Mouse (Mus musculus) hindbrain, embryonic 10.5 days (tissue): Measurements from ENCODE around the gene Nlrc4. TPM values are rescaled to one million over a fixed set of nuclear protein-coding genes. Genes with fewer than 3 reads are reported as not detected.
A peak's percentile ranks its signal among the peaks of the same experiment; 100 is the strongest.

ENCODE experiments used
- DNase-seq: peaks from one replicate; pipeline ENCODE4 v3.0.0-alpha.2; 2017; ENCODE audit warnings: low spot score
- H3K27ac ChIP-seq: fragments of 300-500 bp; sonication (generic); 2 replicates; pipeline ENCODE4 v1.5.1; 2016; ENCODE audit warnings: mild to moderate bottlenecking, moderate library complexity
- H3K27me3 ChIP-seq: fragments of 300-500 bp; sonication (generic); 2 replicates; pipeline ENCODE4 v1.6.1; 2016; ENCODE audit warnings: mild to moderate bottlenecking; ENCODE audit not compliant: poor library complexity, insufficient read depth, severe bottlenecking
- H3K36me3 ChIP-seq: fragments of 300-500 bp; sonication (generic); 2 replicates; pipeline ENCODE4 v1.6.1; 2016; ENCODE audit warnings: mild to moderate bottlenecking, moderate library complexity
- H3K4me1 ChIP-seq: fragments of 300-500 bp; sonication (generic); replicated peaks from 2 replicates; pipeline ENCODE4 v1.6.1; 2016; ENCODE audit warnings: mild to moderate bottlenecking
- H3K4me3 ChIP-seq: fragments of 300-500 bp; sonication (generic); 2 replicates; pipeline ENCODE4 v1.5.1; 2016; ENCODE audit warnings: mild to moderate bottlenecking, moderate library complexity
- H3K9me3 ChIP-seq: fragments of 300-500 bp; sonication (generic); 2 replicates; pipeline ENCODE4 v1.6.1; 2016; ENCODE audit warnings: mild to moderate bottlenecking, moderate library complexity
- WGBS: fragments of 180-500 bp; shearing (Covaris S2); methylation state at CpG from one replicate; pipeline ENCODE4 v1.1.7; 2016; 5-methylcytosine and 5-hydroxymethylcytosine counted together
- polyA plus RNA-seq: library from polyadenylated mRNA; unstranded; fragments of >200 nt; fragmentation: Nextera tagmentation; extraction: Ambion mirVana; gene quantifications from 2 replicates; pipeline ENCODE4 v1.2.1, GENCODE M21; 2016

Gene Nlrc4
- polyA plus RNA-seq, 1 experiment from 2014 or later = 0.14 TPM

GRCm38 (mm10) chr17:74418171-74418570, 40.8 kb downstream of the Nlrc4 start:
- Histone ChIP-seq H3K36me3 (peaks cover 93% of the 10 kb centered on the region), H3K4me3 (no peak overlapping the region), H3K27me3 (peaks cover 16% of the 10 kb centered on the region; the same call in 1 of the 2 replicates), H3K4me1 (peaks cover 6% of the 10 kb centered on the region; the same call in 1 of the 2 replicates), H3K9me3 (no peaks in the 10 kb centered on the region), H3K27ac (no peak overlapping the region)
- no peak for DNase-seq
- 24% methylated on average over 4 of the region's 4 CpGs for WGBS

GRCm38 (mm10) chr17:74416841-74417360, 42.0 kb downstream of the Nlrc4 start:
- Histone ChIP-seq H3K9me3 (no peaks in the 10 kb centered on the region), H3K4me1 (peaks cover 6% of the 10 kb centered on the region; the same call in 1 of the 2 replicates), H3K36me3 (peaks cover 93% of the 10 kb centered on the region), H3K27me3 (peaks cover 16% of the 10 kb centered on the region; the same call in 1 of the 2 replicates), H3K4me3 (no peak overlapping the region), H3K27ac (no peak overlapping the region)
- WGBS = 84% methylated on average over 8 of the region's 8 CpGs
- DNase-seq = no peak

GRCm38 (mm10) chr17:74414671-74415070, 44.3 kb downstream of the Nlrc4 start:
- 73% methylated on average over 1 of the region's 1 CpGs for WGBS

GRCm38 (mm10) chr17:74413324-74413723, 45.6 kb downstream of the Nlrc4 start:
- DNase-seq = no peak
- no peak overlapping the region for H3K27ac ChIP-seq
- no peaks in the 10 kb centered on the region for H3K9me3 ChIP-seq
- 0 out of 2 replicates have a peak, but pooled peaks cover 7% of the 10 kb centered on the region for H3K27me3 ChIP-seq
- H3K36me3 ChIP-seq = peaks cover 92% of the 10 kb centered on the region
- no peak overlapping the region for H3K4me3 ChIP-seq
- WGBS = 92% methylated on average over 8 of the region's 8 CpGs
- H3K4me1 ChIP-seq = peaks cover 6% of the 10 kb centered on the region; the same call in 1 of the 2 replicates

More at GRCm38 (mm10) chr17:74414671-74415070, 44.3 kb downstream of the Nlrc4 start:
- H3K36me3 ChIP-seq = peaks cover 91% of the 10 kb centered on the region
- no peak overlapping the region for H3K27ac ChIP-seq
- H3K4me1 ChIP-seq = peaks cover 6% of the 10 kb centered on the region; the same call in 1 of the 2 replicates
- DNase-seq = no peak
- H3K9me3 ChIP-seq = no peaks in the 10 kb centered on the region
- no peak overlapping the region for H3K4me3 ChIP-seq
- H3K27me3 ChIP-seq = peaks cover 14% of the 10 kb centered on the region; the same call in 1 of the 2 replicates

- no peaks in the 10 kb centered on the region for H3K27me3 ChIP-seq
- no peak overlapping the region for H3K4me3 ChIP-seq
- H3K9me3 ChIP-seq = no peaks in the 10 kb centered on the region
- DNase-seq = no peak
- H3K27ac ChIP-seq = no peak overlapping the region
- H3K36me3 ChIP-seq = peaks cover 82% of the 10 kb centered on the region
- 74% methylated on average over 4 of the region's 4 CpGs for WGBS
- H3K4me1 ChIP-seq = no peaks in the 10 kb centered on the region
These were observed 49.2 kb downstream of the Nlrc4 start for GRCm38 (mm10) chr17:74409722-74410121.

GRCm38 (mm10) chr17:74406487-74406886, 52.5 kb downstream of the Nlrc4 start:
- 90% methylated on average over 8 of the region's 8 CpGs for WGBS

GRCm38 (mm10) chr17:74402486-74403222, 56.3 kb downstream of the Nlrc4 start:
- DNase-seq = no peak
- H3K36me3 ChIP-seq = peaks cover 53% of the 10 kb centered on the region
- no peaks in the 10 kb centered on the region for H3K4me1 ChIP-seq
- H3K27me3 ChIP-seq = no peaks in the 10 kb centered on the region
- no peak overlapping the region for H3K4me3 ChIP-seq
- 93% methylated on average over 12 of the region's 12 CpGs for WGBS
- H3K9me3 ChIP-seq = no peaks in the 10 kb centered on the region
- no peak overlapping the region for H3K27ac ChIP-seq

More at GRCm38 (mm10) chr17:74406487-74406886, 52.5 kb downstream of the Nlrc4 start:
- Histone ChIP-seq H3K36me3 (peaks cover 80% of the 10 kb centered on the region), H3K27ac (no peak overlapping the region), H3K27me3 (no peaks in the 10 kb centered on the region), H3K4me3 (no peak overlapping the region), H3K9me3 (no peaks in the 10 kb centered on the region), H3K4me1 (no peaks in the 10 kb centered on the region)
- DNase-seq = no peak

- H3K9me3 ChIP-seq = no peaks in the 10 kb centered on the region
- no peak overlapping the region for H3K27ac ChIP-seq
- H3K27me3 ChIP-seq = no peaks in the 10 kb centered on the region
- DNase-seq = no peak
- no peak overlapping the region for H3K4me3 ChIP-seq
- WGBS = 88% methylated on average over 2 of the region's 2 CpGs
- peaks cover 13% of the 10 kb centered on the region for H3K4me1 ChIP-seq
- H3K36me3 ChIP-seq = peaks cover 5% of the 10 kb centered on the region
These were observed 61.8 kb downstream of the Nlrc4 start for GRCm38 (mm10) chr17:74397173-74397572.

GRCm38 (mm10) chr17:74396766-74397165, 62.2 kb downstream of the Nlrc4 start:
- H3K27me3 ChIP-seq = no peaks in the 10 kb centered on the region
- no peak overlapping the region for H3K27ac ChIP-seq
- H3K4me3 ChIP-seq = peak overlapping the region; percentile 91
- 86% methylated on average over 4 of the region's 4 CpGs for WGBS
- peaks cover 1% of the 10 kb centered on the region for H3K36me3 ChIP-seq
- no peak for DNase-seq
- H3K9me3 ChIP-seq = no peaks in the 10 kb centered on the region
- peaks cover 13% of the 10 kb centered on the region for H3K4me1 ChIP-seq

- Histone ChIP-seq H3K36me3 (no peaks in the 10 kb centered on the region), H3K4me1 (peaks cover 13% of the 10 kb centered on the region), H3K27me3 (no peaks in the 10 kb centered on the region), H3K27ac (peak within 1 kb of the TSS; percentile 93), H3K4me3 (peak within 1 kb of the TSS; percentile 91), H3K9me3 (no peaks in the 10 kb centered on the region)
- peak; percentile 95 for DNase-seq
- under 1% methylated on average over 41 of the region's 41 CpGs for WGBS
These were observed 63.4 kb downstream of the Nlrc4 start, which contains the start of gene Slc30a6 for GRCm38 (mm10) chr17:74395383-74396065. Gene Slc30a6 (plus strand): TSS chr17:74395608.

GRCm38 (mm10) chr17:74394855-74395254, 64.1 kb downstream of the Nlrc4 start:
- DNase-seq = no peak
- H3K9me3 ChIP-seq = no peaks in the 10 kb centered on the region

GRCm38 (mm10) chr17:74394381-74394780, 64.6 kb downstream of the Nlrc4 start:
- H3K9me3 ChIP-seq = no peaks in the 10 kb centered on the region
- no peak overlapping the region for H3K4me3 ChIP-seq
- H3K36me3 ChIP-seq = no peaks in the 10 kb centered on the region; the same call in 1 of the 2 replicates
- peaks cover 13% of the 10 kb centered on the region for H3K4me1 ChIP-seq
- WGBS = 78% methylated on average over 2 of the region's 2 CpGs
- DNase-seq = no peak
- H3K27ac ChIP-seq = no peak overlapping the region
- H3K27me3 ChIP-seq = no peaks in the 10 kb centered on the region

More at GRCm38 (mm10) chr17:74394855-74395254, 64.1 kb downstream of the Nlrc4 start:
- Histone ChIP-seq H3K27ac (peak overlapping the region; percentile 73; the same call in 1 of the 2 replicates), H3K4me3 (peak overlapping the region; percentile 91), H3K27me3 (no peaks in the 10 kb centered on the region), H3K36me3 (no peaks in the 10 kb centered on the region), H3K4me1 (peaks cover 13% of the 10 kb centered on the region)
- WGBS = 33% methylated on average over 16 of the region's 16 CpGs
